Mouse (Mus musculus): ENCODE data around the gene Swt1. TPM values are rescaled to one million over a fixed set of nuclear protein-coding genes. Genes with fewer than 3 reads are reported as not detected.
"Not testable (repeated sequence)": the region's sequence is repeated elsewhere in the genome, so short reads cannot be mapped to it uniquely, and the experiment has no call there.

Gene Swt1
- polyA plus RNA-seq, 1 experiment from 2014 or later, result 27.6 TPM

DNA sequence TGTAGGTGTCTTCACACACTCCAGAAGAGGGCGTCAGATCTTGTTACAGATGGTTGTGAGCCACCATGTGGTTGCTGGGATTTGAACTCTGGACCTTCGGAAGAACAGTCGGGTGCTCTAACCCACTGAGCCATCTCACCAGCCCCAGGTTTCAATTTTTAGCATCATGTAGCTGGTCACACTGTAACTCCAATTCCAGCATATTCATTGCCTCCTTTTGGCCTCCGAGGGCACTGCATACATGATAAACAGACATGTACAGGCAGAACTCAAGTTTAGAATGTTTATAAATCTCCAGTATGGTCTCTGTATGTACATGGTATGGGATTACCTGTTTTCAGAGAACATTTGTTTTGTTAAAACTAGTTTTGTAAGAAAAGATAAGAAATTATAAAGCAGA lies 80.0 kb downstream of the Swt1 start:
- ATAC-seq (ENCODE audit: low FRiP score, low TSS enrichment); H3K27ac ChIP-seq (ENCODE audit: low read depth, low read length); H3K4me3 ChIP-seq (ENCODE audit: low read length); H3K27me3 ChIP-seq (ENCODE audit: control insufficient read depth, insufficient read depth, low read length); H3K4me2 ChIP-seq (replicated peaks; ENCODE audit: low read depth, low read length); H3K9me3 ChIP-seq (ENCODE audit: control insufficient read depth, low read length); H3K9ac ChIP-seq (ENCODE audit: low read depth, low read length); H3K4me1 ChIP-seq (ENCODE audit: control insufficient read depth, insufficient read depth, low read length): not testable (repeated sequence)
- WGBS, result 60% methylated on average over 4 of the region's 4 CpGs
- H3K36me3 ChIP-seq (ENCODE audit: control insufficient read depth, insufficient read depth, low read length), result peaks cover 39% of the 10 kb centered on the region

DNA sequence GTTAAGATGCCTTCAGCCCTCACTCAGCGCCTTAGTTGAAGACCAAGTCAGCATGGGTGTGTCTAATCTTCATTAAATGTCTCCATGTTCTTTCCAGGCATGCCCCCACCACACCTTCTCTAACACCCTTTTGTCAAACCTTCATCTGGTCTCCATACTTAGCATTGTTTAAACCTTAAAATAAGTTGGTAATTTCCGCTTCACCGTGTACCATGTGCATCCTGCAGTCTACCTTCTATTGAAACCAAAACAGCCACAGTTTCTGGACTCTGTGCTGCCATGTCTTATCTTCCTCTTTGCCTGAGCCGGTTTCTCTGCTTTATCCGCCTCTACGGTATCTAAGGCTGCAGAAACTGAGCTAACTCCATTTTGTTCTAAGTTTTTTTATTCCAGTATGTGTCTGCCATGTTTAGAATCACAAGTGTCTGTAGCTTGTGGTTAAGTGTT lies 81.6 kb downstream of the Swt1 start:
- peak overlapping the region; percentile 98 for H3K4me3 ChIP-seq (ENCODE audit: low read length)
- whole genome bisulfite sequencing, result 36% methylated on average over 6 of the region's 6 CpGs
- H3K9me3 ChIP-seq (ENCODE audit: control insufficient read depth, low read length), result no peaks in the 10 kb centered on the region
- H3K27ac ChIP-seq (ENCODE audit: low read depth, low read length), result no peak overlapping the region; the same call in 1 of the 2 replicates
- H3K9ac ChIP-seq (ENCODE audit: low read depth, low read length), result peak overlapping the region; percentile 98
- ATAC-seq (ENCODE audit: low FRiP score, low TSS enrichment), result no peak
- no peaks in the 10 kb centered on the region for H3K27me3 ChIP-seq (ENCODE audit: control insufficient read depth, insufficient read depth, low read length)
- peak overlapping the region; percentile 40 for H3K4me2 ChIP-seq (replicated peaks; ENCODE audit: low read depth, low read length)
- H3K4me1 ChIP-seq (ENCODE audit: control insufficient read depth, insufficient read depth, low read length), result peaks cover 5% of the 10 kb centered on the region; the same call in 1 of the 2 replicates
- H3K36me3 ChIP-seq (ENCODE audit: control insufficient read depth, insufficient read depth, low read length), result peaks cover 24% of the 10 kb centered on the region

DNA sequence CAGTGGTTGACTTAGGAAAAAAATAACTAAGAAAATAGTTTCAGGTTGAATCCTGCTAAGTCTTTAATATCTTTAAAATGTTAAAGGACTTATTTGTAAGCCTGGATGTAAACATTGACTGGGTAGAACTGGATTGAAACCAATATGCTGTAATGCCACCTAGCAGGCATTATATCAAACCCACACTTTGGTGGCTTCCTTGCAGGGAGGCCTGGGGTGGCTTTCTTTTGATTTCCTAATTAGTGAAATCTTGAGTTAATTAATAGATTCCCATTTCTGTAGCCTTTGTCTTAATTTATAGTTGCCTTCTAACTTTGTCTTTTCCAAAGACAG lies 82.4 kb downstream of the Swt1 start:
- Histone ChIP-seq H3K9ac (ENCODE audit: low read depth, low read length) (peak overlapping the region; percentile 98), H3K4me1 (ENCODE audit: control insufficient read depth, insufficient read depth, low read length) (peaks cover 5% of the 10 kb centered on the region; the same call in 1 of the 2 replicates), H3K27ac (ENCODE audit: low read depth, low read length) (0 out of 2 replicates have a peak overlapping the region, but pooled peaks have one; percentile 37), H3K4me2 (replicated peaks; ENCODE audit: low read depth, low read length) (peak overlapping the region; percentile 40), H3K27me3 (ENCODE audit: control insufficient read depth, insufficient read depth, low read length) (no peaks in the 10 kb centered on the region), H3K9me3 (ENCODE audit: control insufficient read depth, low read length) (no peaks in the 10 kb centered on the region), H3K4me3 (ENCODE audit: low read length) (peak overlapping the region; percentile 98), H3K36me3 (ENCODE audit: control insufficient read depth, insufficient read depth, low read length) (peaks cover 15% of the 10 kb centered on the region)
- no peak for ATAC-seq (ENCODE audit: low FRiP score, low TSS enrichment)

DNA sequence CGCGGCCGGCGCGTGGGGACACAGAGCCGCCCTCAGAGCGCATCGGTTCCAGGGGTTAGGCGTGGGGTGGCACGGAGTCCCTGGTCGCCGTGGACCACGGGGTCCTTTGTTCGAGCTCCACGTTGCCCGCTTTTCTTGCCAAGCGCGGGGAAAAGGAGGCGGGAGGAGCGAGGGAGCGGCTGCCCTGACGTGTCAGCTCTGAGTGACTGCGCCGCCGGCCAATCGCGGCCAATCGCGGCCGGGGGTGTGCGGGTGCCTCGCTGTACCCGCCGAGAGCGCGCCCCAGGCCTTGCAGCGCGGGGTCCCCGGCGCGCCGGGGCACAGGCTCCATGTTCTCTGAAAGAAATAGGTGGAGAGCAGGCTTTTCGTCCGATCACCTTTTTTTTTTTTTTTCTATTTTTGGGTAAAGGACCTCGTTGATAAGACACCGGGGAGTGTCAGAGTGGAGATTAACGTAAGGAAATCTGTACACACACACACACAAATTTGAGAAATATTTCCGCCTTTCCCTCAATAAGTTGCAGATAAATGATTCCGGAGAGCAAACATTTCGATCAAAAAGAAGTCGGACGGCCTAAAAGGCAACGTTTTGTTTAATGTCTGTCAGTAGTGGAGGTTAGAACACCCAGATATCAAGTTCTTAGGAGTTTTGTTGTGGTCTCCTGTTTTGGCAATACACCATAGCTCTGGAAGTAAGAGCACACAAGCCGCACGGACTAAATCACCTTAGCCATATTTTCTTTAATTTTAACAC lies 83.0 kb downstream of the Swt1 start:
- Histone ChIP-seq H3K36me3 (ENCODE audit: control insufficient read depth, insufficient read depth, low read length) (peaks cover 10% of the 10 kb centered on the region), H3K4me1 (ENCODE audit: control insufficient read depth, insufficient read depth, low read length) (peaks cover 5% of the 10 kb centered on the region; the same call in 1 of the 2 replicates), H3K9ac (ENCODE audit: low read depth, low read length) (peak overlapping the region; percentile 98), H3K27ac (ENCODE audit: low read depth, low read length) (peak overlapping the region; percentile 97), H3K4me3 (ENCODE audit: low read length) (peak overlapping the region; percentile 98), H3K9me3 (ENCODE audit: control insufficient read depth, low read length) (no peaks in the 10 kb centered on the region), H3K27me3 (ENCODE audit: control insufficient read depth, insufficient read depth, low read length) (no peaks in the 10 kb centered on the region), H3K4me2 (replicated peaks; ENCODE audit: low read depth, low read length) (peak overlapping the region; percentile 40)
- peak; percentile 78 for ATAC-seq (ENCODE audit: low FRiP score, low TSS enrichment)
- under 1% methylated on average over 55 of the region's 55 CpGs for WGBS

DNA sequence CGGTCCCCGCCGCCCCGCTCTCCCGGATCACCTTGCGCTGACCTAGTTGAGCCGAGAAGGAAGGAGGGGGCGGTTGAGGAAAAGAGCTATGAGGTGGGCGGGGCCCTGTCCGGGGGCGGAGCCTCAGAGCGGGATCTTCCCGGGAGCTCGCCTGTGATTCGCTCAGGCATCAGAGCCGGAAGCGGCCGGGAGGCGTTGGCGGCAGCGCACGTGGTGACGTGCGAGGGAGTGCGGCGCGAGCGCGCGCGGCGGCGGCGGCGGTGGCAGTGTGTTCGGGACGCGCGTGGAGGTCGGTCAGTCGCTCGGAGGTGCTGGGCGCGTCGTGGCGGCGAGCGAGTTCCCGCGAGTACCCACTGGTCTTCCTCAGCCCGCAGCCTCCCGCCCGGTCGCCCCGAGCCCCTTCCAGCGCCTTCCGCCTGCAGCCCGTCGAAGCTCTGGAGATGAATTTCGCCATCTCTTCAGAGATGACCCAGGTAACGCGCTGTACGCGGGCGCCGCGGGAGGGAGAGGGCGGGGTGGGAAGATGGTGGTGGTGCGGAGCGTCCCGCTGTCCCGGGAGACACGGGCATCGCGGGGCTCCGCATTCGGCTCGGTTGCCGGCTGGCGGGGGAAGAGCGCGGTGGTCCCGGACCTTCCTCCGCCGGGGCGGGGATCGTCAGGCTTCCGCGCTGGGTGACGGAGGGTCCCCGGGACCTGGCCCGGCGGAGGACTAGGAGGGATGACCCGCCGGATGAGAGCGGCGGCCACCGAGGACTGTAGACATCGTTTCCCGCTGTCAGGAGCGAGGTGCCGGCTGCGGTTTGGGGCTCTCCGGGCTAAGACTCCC lies 83.8 kb downstream of the Swt1 start, which contains the start of gene Ivns1abp:
Gene Ivns1abp (plus strand): TSS at position 195 of the 826 bp plus-strand sequence.
- peak; percentile 95 for ATAC-seq (ENCODE audit: low FRiP score, low TSS enrichment)
- no peaks in the 10 kb centered on the region for H3K27me3 ChIP-seq (ENCODE audit: control insufficient read depth, insufficient read depth, low read length)
- peak within 1 kb of the TSS; percentile 98 for H3K4me3 ChIP-seq (ENCODE audit: low read length)
- peak within 1 kb of the TSS; percentile 97 for H3K27ac ChIP-seq (ENCODE audit: low read depth, low read length)
- peaks cover 3% of the 10 kb centered on the region; the same call in 1 of the 2 replicates for H3K36me3 ChIP-seq (ENCODE audit: control insufficient read depth, insufficient read depth, low read length)
- peaks cover 8% of the 10 kb centered on the region; the same call in 1 of the 2 replicates for H3K4me1 ChIP-seq (ENCODE audit: control insufficient read depth, insufficient read depth, low read length)
- WGBS, result under 1% methylated on average over 85 of the region's 104 CpGs
- H3K4me2 ChIP-seq (replicated peaks; ENCODE audit: low read depth, low read length), result peak within 1 kb of the TSS; percentile 40
- H3K9ac ChIP-seq (ENCODE audit: low read depth, low read length), result peak within 1 kb of the TSS; percentile 98
- no peaks in the 10 kb centered on the region for H3K9me3 ChIP-seq (ENCODE audit: control insufficient read depth, low read length)

DNA sequence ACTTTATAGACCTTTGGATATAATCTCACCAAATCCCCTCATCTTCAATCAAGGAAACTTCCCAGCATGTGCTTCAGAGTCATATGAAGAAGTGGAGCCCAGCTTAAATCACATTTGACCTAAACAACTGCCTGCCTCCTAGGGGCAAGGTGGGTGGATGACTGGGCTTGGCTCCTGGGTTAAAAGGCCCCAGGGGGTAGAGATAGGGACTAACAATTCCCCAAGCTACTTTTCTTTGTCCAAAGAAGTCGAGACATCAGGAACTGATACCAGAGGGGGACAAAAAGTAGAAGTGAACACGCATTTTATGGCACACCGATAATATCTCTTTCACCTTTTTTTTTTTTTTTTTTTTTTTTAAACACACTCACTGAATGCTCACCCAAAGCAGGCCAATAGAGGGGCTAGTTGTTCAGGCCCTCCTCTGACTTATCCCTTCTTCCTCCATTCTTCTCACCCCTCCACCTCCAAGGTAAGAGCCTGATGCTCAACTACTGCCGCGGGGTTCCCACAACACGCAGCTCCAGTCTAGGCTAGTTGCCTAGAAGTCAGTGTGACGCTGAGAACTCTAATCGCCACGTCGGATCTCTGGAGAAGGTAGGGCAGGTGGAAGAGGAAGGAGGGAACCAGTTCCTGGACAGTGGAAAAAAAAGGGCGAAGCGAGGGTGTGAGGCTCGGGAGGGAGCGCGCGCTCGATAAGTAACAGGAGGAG lies 84.5 kb downstream of the Swt1 start:
- peak overlapping the region; percentile 98 for H3K9ac ChIP-seq (ENCODE audit: low read depth, low read length)
- peaks cover 8% of the 10 kb centered on the region; the same call in 1 of the 2 replicates for H3K4me1 ChIP-seq (ENCODE audit: control insufficient read depth, insufficient read depth, low read length)
- H3K9me3 ChIP-seq (ENCODE audit: control insufficient read depth, low read length), result no peaks in the 10 kb centered on the region
- WGBS, result under 1% methylated on average over 17 of the region's 17 CpGs
- H3K4me3 ChIP-seq (ENCODE audit: low read length), result peak overlapping the region; percentile 98
- no peaks in the 10 kb centered on the region for H3K27me3 ChIP-seq (ENCODE audit: control insufficient read depth, insufficient read depth, low read length)
- H3K27ac ChIP-seq (ENCODE audit: low read depth, low read length), result peak overlapping the region; percentile 85
- no peak; the same call in 1 of the 2 replicates for ATAC-seq (ENCODE audit: low FRiP score, low TSS enrichment)
- H3K4me2 ChIP-seq (replicated peaks; ENCODE audit: low read depth, low read length), result peak overlapping the region; percentile 40
- H3K36me3 ChIP-seq (ENCODE audit: control insufficient read depth, insufficient read depth, low read length), result no peaks in the 10 kb centered on the region

DNA sequence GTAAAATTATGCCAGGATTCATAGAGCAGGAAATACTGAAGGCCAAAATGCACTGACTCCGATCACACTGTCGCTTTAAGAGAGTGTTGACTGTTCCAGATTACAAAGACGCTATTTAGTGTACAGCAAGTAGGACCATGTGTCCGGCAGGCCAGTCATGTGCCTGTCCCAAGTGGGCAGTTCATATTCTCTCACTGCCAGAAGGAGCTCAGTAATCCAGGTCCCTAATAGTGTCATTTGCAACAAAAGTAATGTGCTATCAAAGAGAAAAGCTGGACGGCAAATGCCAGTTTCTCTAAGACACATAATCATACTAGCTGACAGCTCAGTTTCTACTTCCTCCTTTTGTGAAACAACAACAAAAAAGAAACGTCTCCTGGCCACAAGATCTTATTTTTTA lies 85.3 kb downstream of the Swt1 start:
- H3K4me2 ChIP-seq (replicated peaks; ENCODE audit: low read depth, low read length), result peak overlapping the region; percentile 40
- H3K9ac ChIP-seq (ENCODE audit: low read depth, low read length), result peak overlapping the region; percentile 98; the same call in 1 of the 2 replicates
- H3K9me3 ChIP-seq (ENCODE audit: control insufficient read depth, low read length), result no peaks in the 10 kb centered on the region
- 30% methylated on average over 6 of the region's 6 CpGs for WGBS
- peak overlapping the region; percentile 98; the same call in 1 of the 2 replicates for H3K4me3 ChIP-seq (ENCODE audit: low read length)
- no peak overlapping the region for H3K27ac ChIP-seq (ENCODE audit: low read depth, low read length)
- no peaks in the 10 kb centered on the region for H3K36me3 ChIP-seq (ENCODE audit: control insufficient read depth, insufficient read depth, low read length)
- peaks cover 8% of the 10 kb centered on the region; the same call in 1 of the 2 replicates for H3K4me1 ChIP-seq (ENCODE audit: control insufficient read depth, insufficient read depth, low read length)
- no peaks in the 10 kb centered on the region for H3K27me3 ChIP-seq (ENCODE audit: control insufficient read depth, insufficient read depth, low read length)
- ATAC-seq (ENCODE audit: low FRiP score, low TSS enrichment), result no peak

DNA sequence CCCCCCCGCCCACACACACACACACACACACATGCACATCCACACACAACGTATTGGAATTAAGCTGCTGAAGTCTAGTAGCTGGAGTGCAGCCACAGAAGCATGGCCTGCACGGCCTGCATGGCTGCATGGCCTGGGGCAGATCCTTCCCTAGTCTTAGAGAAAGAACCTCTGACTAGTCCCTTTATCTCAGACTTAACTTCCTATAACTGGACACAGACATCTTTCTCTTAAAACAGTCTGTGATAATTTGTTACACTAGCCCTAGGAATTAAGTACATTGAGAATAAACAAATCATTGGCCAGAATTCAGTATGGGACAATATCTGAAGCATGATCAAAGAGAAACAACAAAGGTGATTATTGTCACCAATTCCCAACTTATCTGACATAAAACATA lies 85.9 kb downstream of the Swt1 start:
- H3K27me3 ChIP-seq (ENCODE audit: control insufficient read depth, insufficient read depth, low read length), result no peaks in the 10 kb centered on the region
- H3K4me2 ChIP-seq (replicated peaks; ENCODE audit: low read depth, low read length), result no peak overlapping the region
- ATAC-seq (ENCODE audit: low FRiP score, low TSS enrichment), result no peak
- no peak overlapping the region for H3K4me3 ChIP-seq (ENCODE audit: low read length)
- no peak overlapping the region for H3K9ac ChIP-seq (ENCODE audit: low read depth, low read length)
- H3K9me3 ChIP-seq (ENCODE audit: control insufficient read depth, low read length), result no peaks in the 10 kb centered on the region
- H3K27ac ChIP-seq (ENCODE audit: low read depth, low read length), result peak overlapping the region; percentile 86; the same call in 1 of the 2 replicates
- H3K4me1 ChIP-seq (ENCODE audit: control insufficient read depth, insufficient read depth, low read length), result peaks cover 8% of the 10 kb centered on the region; the same call in 1 of the 2 replicates
- H3K36me3 ChIP-seq (ENCODE audit: control insufficient read depth, insufficient read depth, low read length), result no peaks in the 10 kb centered on the region
- 55% methylated on average over 3 of the region's 3 CpGs for WGBS
